Mouse (Mus musculus): ENCODE results near the gene 4931408C20Rik. TPM values are rescaled to one million over a fixed set of nuclear protein-coding genes. Genes with fewer than 3 reads are reported as not detected.
A peak's percentile ranks its signal among the peaks of the same experiment; 100 is the strongest.

The 4931408C20Rik gene
- not detected in 2 replicates for polyA plus RNA-seq (2015; fragmentation: Nextera tagmentation; extraction: Ambion mirVana)

GRCm38 (mm10) chr1:26686842-26687760 lies at the start of gene 4931408C20Rik:
TSS of gene 4931408C20Rik (minus strand) at chr1:26687460.
- Histone ChIP-seq H3K4me1 (replicated peaks) (no peaks in the 10 kb centered on the region), H3K9ac (no peak within 1 kb of the TSS), H3K4me3 (no peak within 1 kb of the TSS), H3K9me3 (0 out of 2 replicates have a peak, but pooled peaks cover 2% of the 10 kb centered on the region), H3K36me3 (no peaks in the 10 kb centered on the region), H3K4me2 (no peak within 1 kb of the TSS), H3K27me3 (no peaks in the 10 kb centered on the region), H3K27ac (replicated peaks) (no peak within 1 kb of the TSS)
- WGBS: 36% methylated on average over 1 of the region's 1 CpGs
- peak; percentile 86 for ATAC-seq (ENCODE audit: low read depth)

GRCm38 (mm10) chr1:26687926-26688325 lies 666 bp upstream of the 4931408C20Rik start:
- no peaks in the 10 kb centered on the region for H3K27me3 ChIP-seq
- H3K4me1 ChIP-seq (replicated peaks): no peaks in the 10 kb centered on the region
- no peaks in the 10 kb centered on the region for H3K36me3 ChIP-seq
- ATAC-seq (ENCODE audit: low read depth): peak; percentile 77
- H3K4me3 ChIP-seq: no peak overlapping the region
- H3K9me3 ChIP-seq: 0 out of 2 replicates have a peak, but pooled peaks cover 2% of the 10 kb centered on the region
- 72% methylated on average over 1 of the region's 1 CpGs for WGBS
- H3K9ac ChIP-seq: no peak overlapping the region
- no peak overlapping the region for H3K27ac ChIP-seq (replicated peaks)
- H3K4me2 ChIP-seq: no peak overlapping the region

- no peaks in the 10 kb centered on the region for H3K27me3 ChIP-seq
- H3K4me2 ChIP-seq: no peak overlapping the region
- ATAC-seq (ENCODE audit: low read depth): 0 out of 2 replicates have a peak, but pooled peaks have one; percentile 42
- H3K4me3 ChIP-seq: no peak overlapping the region
- no peak overlapping the region for H3K27ac ChIP-seq (replicated peaks)
- H3K9me3 ChIP-seq: 0 out of 2 replicates have a peak, but pooled peaks cover 2% of the 10 kb centered on the region
- no peak overlapping the region for H3K9ac ChIP-seq
- H3K4me1 ChIP-seq (replicated peaks): no peaks in the 10 kb centered on the region
- no peaks in the 10 kb centered on the region for H3K36me3 ChIP-seq
Observed at GRCm38 (mm10) chr1:26685952-26686693, 1.1 kb downstream of the 4931408C20Rik start.

- Histone ChIP-seq H3K9ac (no peak overlapping the region), H3K9me3 (0 out of 2 replicates have a peak, but pooled peaks cover 2% of the 10 kb centered on the region), H3K27ac (replicated peaks) (no peak overlapping the region), H3K4me2 (no peak overlapping the region), H3K4me3 (no peak overlapping the region), H3K27me3 (no peaks in the 10 kb centered on the region), H3K4me1 (replicated peaks) (no peaks in the 10 kb centered on the region), H3K36me3 (no peaks in the 10 kb centered on the region)
- WGBS: 80% methylated on average over 3 of the region's 3 CpGs
- no peak for ATAC-seq (ENCODE audit: low read depth)
Observed at GRCm38 (mm10) chr1:26685383-26685782, 1.9 kb downstream of the 4931408C20Rik start.

GRCm38 (mm10) chr1:26649704-26650388 lies 37.4 kb downstream of the 4931408C20Rik start:
- H3K9me3 ChIP-seq: no peaks in the 10 kb centered on the region
- no peak overlapping the region for H3K9ac ChIP-seq
- H3K27ac ChIP-seq (replicated peaks): no peak overlapping the region
- H3K36me3 ChIP-seq: no peaks in the 10 kb centered on the region
- no peaks in the 10 kb centered on the region for H3K27me3 ChIP-seq
- 47% methylated on average over 1 of the region's 1 CpGs for WGBS
- H3K4me3 ChIP-seq: no peak overlapping the region
- no peak for ATAC-seq (ENCODE audit: low read depth)
- no peaks in the 10 kb centered on the region for H3K4me1 ChIP-seq (replicated peaks)
- H3K4me2 ChIP-seq: no peak overlapping the region

- no peaks in the 10 kb centered on the region for H3K4me1 ChIP-seq (replicated peaks)
- whole genome bisulfite sequencing: 88% methylated on average over 5 of the region's 5 CpGs
- no peaks in the 10 kb centered on the region for H3K36me3 ChIP-seq
- H3K4me2 ChIP-seq: no peak overlapping the region
- no peak for ATAC-seq (ENCODE audit: low read depth)
- H3K27me3 ChIP-seq: no peaks in the 10 kb centered on the region
- no peak overlapping the region for H3K9ac ChIP-seq
- no peak overlapping the region for H3K4me3 ChIP-seq
- no peak overlapping the region for H3K27ac ChIP-seq (replicated peaks)
- H3K9me3 ChIP-seq: no peaks in the 10 kb centered on the region
Observed at GRCm38 (mm10) chr1:26636051-26636450, 51.2 kb downstream of the 4931408C20Rik start.
